Mouse (Mus musculus): Measurements from ENCODE around the gene Tmem156. TPM values are rescaled to one million over a fixed set of nuclear protein-coding genes. Genes with fewer than 3 reads are reported as not detected.

Tmem156 gene
- polyA plus RNA-seq (2017; shearing (Covaris generic)): 10 to 100 TPM; 16.7 to 20.0 TPM

DNA sequence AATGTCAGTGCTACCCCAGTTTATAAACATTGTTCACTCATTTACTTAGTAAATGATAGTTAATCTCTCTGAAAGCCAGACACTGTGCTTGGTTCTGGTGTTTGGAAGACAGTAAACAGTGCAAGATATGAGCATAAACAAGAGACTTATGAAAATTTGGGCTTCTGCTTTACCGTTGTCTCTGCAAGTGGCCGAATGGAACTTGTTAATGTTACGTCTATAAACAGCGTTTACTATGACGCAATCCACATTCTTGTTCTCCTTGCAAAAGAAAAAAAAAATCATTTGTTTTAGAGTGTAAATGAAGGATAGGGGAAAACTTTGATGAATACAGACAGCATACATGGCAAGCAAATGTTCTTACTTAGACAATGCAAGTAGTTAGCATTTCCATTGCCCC, at the start of gene Tmem156:
Tmem156 (minus strand) TSS at position 212 of the 400 bp plus-strand sequence.

DNA sequence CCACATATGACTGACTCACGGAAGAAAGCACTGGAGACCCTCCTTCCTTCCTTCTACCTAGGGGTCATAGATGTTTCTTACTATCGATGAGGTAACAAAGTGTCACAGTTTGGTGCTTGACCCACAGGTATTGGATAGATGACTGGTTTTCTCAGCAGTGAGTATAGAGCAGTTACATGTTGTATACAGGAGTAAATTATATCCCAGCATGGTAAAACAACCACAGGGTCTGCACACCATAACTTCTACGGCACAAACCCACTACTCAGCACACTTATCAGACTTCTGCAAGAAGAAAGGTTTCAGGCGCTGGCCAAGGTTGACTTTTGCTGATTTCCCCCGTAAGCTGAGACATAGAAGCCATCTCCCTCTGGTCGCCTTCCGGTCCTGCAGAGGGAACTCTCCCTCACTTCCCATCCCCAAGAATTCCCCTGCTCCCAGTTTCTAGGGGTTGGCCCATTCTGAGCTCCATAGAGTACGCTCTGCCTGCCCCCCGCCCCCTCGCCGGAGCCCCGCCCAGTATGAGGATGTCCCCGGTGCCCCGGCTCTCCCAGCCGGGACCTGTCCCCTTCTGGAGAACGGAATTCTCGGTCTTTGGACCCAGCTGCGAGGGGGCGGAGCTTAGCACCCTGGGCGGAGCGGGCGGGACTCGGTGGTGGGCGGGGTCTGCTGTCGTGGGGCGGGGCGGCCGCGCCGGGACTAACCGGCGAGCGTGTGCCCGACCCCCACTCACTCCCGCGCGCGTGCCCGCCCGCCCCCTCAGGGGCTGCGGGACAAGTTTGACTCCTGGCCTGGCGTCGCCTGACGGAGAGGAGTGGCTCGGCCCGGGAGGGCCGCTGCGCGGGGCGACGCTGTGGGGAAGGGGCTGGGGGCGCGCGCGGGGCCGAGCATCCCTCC, 15.2 kb upstream of the Tmem156 start, which contains the start of gene Klhl5:
Klhl5 (plus strand) TSS at position 664 of the 897 bp plus-strand sequence.

Other genes with a start within 250 kb of the Tmem156 start
- 10 to 100 TPM; 66.4 to 99.7 TPM for gene Tlr1, start 158.6 kb downstream of the Tmem156 start, polyA plus RNA-seq (2017; shearing (Covaris generic))
- 1 to 10 TPM; 2.4 to 9.7 TPM for gene Tlr6, start 132.0 kb downstream of the Tmem156 start, polyA plus RNA-seq (2017; shearing (Covaris generic))
- gene Fam114a1, start 122.1 kb downstream of the Tmem156 start, polyA plus RNA-seq (2017; shearing (Covaris generic)): 1 to 10 TPM; 1.2 to 2.2 TPM
- 10 to 100 TPM; 16.0 to 27.1 TPM for gene Klhl5, start 15.4 kb upstream of the Tmem156 start, polyA plus RNA-seq (2017; shearing (Covaris generic))
- gene Wdr19, start 107.6 kb upstream of the Tmem156 start, polyA plus RNA-seq (2017; shearing (Covaris generic)): 1 to 10 TPM; 3.8 to 5.0 TPM
- gene Rfc1, start 243.5 kb upstream of the Tmem156 start, polyA plus RNA-seq (2017; shearing (Covaris generic)): 10 to 100 TPM; 40.7 to 49.0 TPM